Mouse (Mus musculus): ENCODE data around the gene Olfr524. TPM values are rescaled to one million over a fixed set of nuclear protein-coding genes. Genes with fewer than 3 reads are reported as not detected.
A peak's percentile ranks its signal among the peaks of the same experiment; 100 is the strongest.

Gene Olfr524
- total and polyA plus RNA-seq, 2 experiments, result not detected

GRCm38 (mm10) chr7:140167950-140168349 is 37.8 kb downstream of the Olfr524 start:
- WGBS, result 62% methylated on average over 1 of the region's 1 CpGs
- 0 out of 2 replicates have a peak, but pooled peaks cover 2% of the 10 kb centered on the region for H3K27me3 ChIP-seq (ENCODE audit: control insufficient read depth, insufficient read depth, low read length)
- H3K4me3 ChIP-seq (ENCODE audit: insufficient read depth, low read depth, low read length), result no peak overlapping the region
- no peak overlapping the region for H3K27ac ChIP-seq (replicated peaks; ENCODE audit: insufficient read depth, low read depth, low read length)
- no peak for TF ChIP-seq POLR2A (IDR thresholded peaks at IDR 0.05; ENCODE audit: extremely low read depth, insufficient read depth, low read length)
- TF ChIP-seq CTCF (IDR thresholded peaks at IDR 0.05; ENCODE audit: low read depth, low read length), result no peak
- no peak overlapping the region for H3K9ac ChIP-seq (ENCODE audit: low read depth, low read length)
- DNase-seq (ENCODE audit: extremely low read depth, low read depth, low spot score), result no peak
- no peaks in the 10 kb centered on the region for H3K4me1 ChIP-seq (ENCODE audit: control insufficient read depth, insufficient read depth, low read length)
- H3K36me3 ChIP-seq (ENCODE audit: control insufficient read depth, insufficient read depth, low read length), result no peaks in the 10 kb centered on the region
- no peaks in the 10 kb centered on the region for H3K79me2 ChIP-seq (ENCODE audit: control insufficient read depth, insufficient read depth, low read length)

GRCm38 (mm10) chr7:140164664-140165063 is 41.1 kb downstream of the Olfr524 start, which contains the start of gene Olfr522:
TSS of gene Olfr522 (minus strand) at chr7:140164764.
- Histone ChIP-seq H3K79me2 (ENCODE audit: control insufficient read depth, insufficient read depth, low read length) (no peaks in the 10 kb centered on the region), H3K9ac (ENCODE audit: low read depth, low read length) (no peak within 1 kb of the TSS), H3K27ac (replicated peaks; ENCODE audit: insufficient read depth, low read depth, low read length) (no peak within 1 kb of the TSS), H3K4me1 (ENCODE audit: control insufficient read depth, insufficient read depth, low read length) (no peaks in the 10 kb centered on the region), H3K36me3 (ENCODE audit: control insufficient read depth, insufficient read depth, low read length) (no peaks in the 10 kb centered on the region), H3K4me3 (ENCODE audit: insufficient read depth, low read depth, low read length) (no peak within 1 kb of the TSS), H3K27me3 (ENCODE audit: control insufficient read depth, insufficient read depth, low read length) (0 out of 2 replicates have a peak, but pooled peaks cover 2% of the 10 kb centered on the region)
- TF ChIP-seq CTCF (IDR thresholded peaks at IDR 0.05; ENCODE audit: low read depth, low read length), result no peak
- no peak for TF ChIP-seq POLR2A (IDR thresholded peaks at IDR 0.05; ENCODE audit: extremely low read depth, insufficient read depth, low read length)
- DNase-seq (ENCODE audit: extremely low read depth, low read depth, low spot score), result no peak
- 76% methylated on average over 7 of the region's 7 CpGs for WGBS

GRCm38 (mm10) chr7:140160363-140160762 is 45.4 kb downstream of the Olfr524 start:
- H3K79me2 ChIP-seq (ENCODE audit: control insufficient read depth, insufficient read depth, low read length), result no peaks in the 10 kb centered on the region
- no peak overlapping the region for H3K9ac ChIP-seq (ENCODE audit: low read depth, low read length)
- 87% methylated on average over 3 of the region's 3 CpGs for WGBS
- no peaks in the 10 kb centered on the region for H3K4me1 ChIP-seq (ENCODE audit: control insufficient read depth, insufficient read depth, low read length)
- no peak for TF ChIP-seq POLR2A (IDR thresholded peaks at IDR 0.05; ENCODE audit: extremely low read depth, insufficient read depth, low read length)
- no peak for TF ChIP-seq CTCF (IDR thresholded peaks at IDR 0.05; ENCODE audit: low read depth, low read length)
- H3K27ac ChIP-seq (replicated peaks; ENCODE audit: insufficient read depth, low read depth, low read length), result no peak overlapping the region
- 0 out of 2 replicates have a peak, but pooled peaks cover 4% of the 10 kb centered on the region for H3K27me3 ChIP-seq (ENCODE audit: control insufficient read depth, insufficient read depth, low read length)
- H3K36me3 ChIP-seq (ENCODE audit: control insufficient read depth, insufficient read depth, low read length), result no peaks in the 10 kb centered on the region
- DNase-seq (ENCODE audit: extremely low read depth, low read depth, low spot score), result no peak
- H3K4me3 ChIP-seq (ENCODE audit: insufficient read depth, low read depth, low read length), result no peak overlapping the region

- 0 out of 2 replicates have a peak within 1 kb of the TSS, but pooled peaks have one; percentile 16 for H3K27ac ChIP-seq (replicated peaks; ENCODE audit: insufficient read depth, low read depth, low read length)
- WGBS, result 12% methylated on average over 28 of the region's 28 CpGs
- no peak for TF ChIP-seq POLR2A (IDR thresholded peaks at IDR 0.05; ENCODE audit: extremely low read depth, insufficient read depth, low read length)
- no peak for TF ChIP-seq CTCF (IDR thresholded peaks at IDR 0.05; ENCODE audit: low read depth, low read length)
- peak within 1 kb of the TSS; percentile 4 for H3K9ac ChIP-seq (ENCODE audit: low read depth, low read length)
- H3K4me1 ChIP-seq (ENCODE audit: control insufficient read depth, insufficient read depth, low read length), result no peaks in the 10 kb centered on the region
- peak within 1 kb of the TSS; percentile 55 for H3K4me3 ChIP-seq (ENCODE audit: insufficient read depth, low read depth, low read length)
- no peaks in the 10 kb centered on the region for H3K79me2 ChIP-seq (ENCODE audit: control insufficient read depth, insufficient read depth, low read length)
- DNase-seq (ENCODE audit: extremely low read depth, low read depth, low spot score), result no peak
- peaks cover 4% of the 10 kb centered on the region; the same call in 1 of the 2 replicates for H3K36me3 ChIP-seq (ENCODE audit: control insufficient read depth, insufficient read depth, low read length)
- peaks cover 5% of the 10 kb centered on the region for H3K27me3 ChIP-seq (ENCODE audit: control insufficient read depth, insufficient read depth, low read length)
These were observed 51.4 kb downstream of the Olfr524 start, which contains the start of gene Sprn for GRCm38 (mm10) chr7:140154218-140154927. TSS of gene Sprn (minus strand) at chr7:140154877.

- no peak for DNase-seq (ENCODE audit: extremely low read depth, low read depth, low spot score)
- Histone ChIP-seq H3K9ac (ENCODE audit: low read depth, low read length) (no peak overlapping the region), H3K79me2 (ENCODE audit: control insufficient read depth, insufficient read depth, low read length) (no peaks in the 10 kb centered on the region), H3K27me3 (ENCODE audit: control insufficient read depth, insufficient read depth, low read length) (peaks cover 5% of the 10 kb centered on the region), H3K4me1 (ENCODE audit: control insufficient read depth, insufficient read depth, low read length) (no peaks in the 10 kb centered on the region), H3K27ac (replicated peaks; ENCODE audit: insufficient read depth, low read depth, low read length) (peak overlapping the region; percentile 16; the same call in 1 of the 2 replicates), H3K36me3 (ENCODE audit: control insufficient read depth, insufficient read depth, low read length) (peaks cover 4% of the 10 kb centered on the region; the same call in 1 of the 2 replicates), H3K4me3 (ENCODE audit: insufficient read depth, low read depth, low read length) (peak overlapping the region; percentile 55; the same call in 1 of the 2 replicates)
- TF ChIP-seq POLR2A (IDR thresholded peaks at IDR 0.05; ENCODE audit: extremely low read depth, insufficient read depth, low read length), result no peak
- no peak for TF ChIP-seq CTCF (IDR thresholded peaks at IDR 0.05; ENCODE audit: low read depth, low read length)
- 28% methylated on average over 4 of the region's 4 CpGs for WGBS
These were observed 51.9 kb downstream of the Olfr524 start for GRCm38 (mm10) chr7:140153829-140154217.

Data from liver, adult 2 months (tissue).